Mouse (Mus musculus) adrenal gland, postnatal 25 days (tissue): Measurements from ENCODE around the gene Fn3k. TPM values are rescaled to one million over a fixed set of nuclear protein-coding genes. Genes with fewer than 3 reads are reported as not detected.

Source experiments
- DNase-seq: peaks from one replicate; pipeline ENCODE4 v3.0.0; 2021; ENCODE audit warnings: mixed read lengths
- long read RNA-seq: library from polyadenylated mRNA; stranded (forward); transcript quantifications from one replicate; pipeline ENCODE4 v2.0.0, GENCODE M21; 2021
- total RNA-seq: library from RNA; stranded (reverse); gene quantifications from 2 replicates; pipeline ENCODE4 v1.2.3, GENCODE M21; 2021

Gene Fn3k
- total RNA-seq: 5.2 and 5.6 TPM in 2 replicates
- long read RNA-seq, transcript Fn3k-201 (6 exons, 1,047 nt): major isoform, 9 of 10 reads
- long read RNA-seq, partial matches to known transcripts: 1 of 10 reads
- long read RNA-seq, other reads (novel, unspliced or antisense): 0 of 10 reads

GRCm38 (mm10) chr11:121434156-121435155 lies at the start of gene Fn3k:
Gene Fn3k, plus strand, starts transcription at chr11:121434913.
- DNase-seq: peak; percentile 90

DNA sequence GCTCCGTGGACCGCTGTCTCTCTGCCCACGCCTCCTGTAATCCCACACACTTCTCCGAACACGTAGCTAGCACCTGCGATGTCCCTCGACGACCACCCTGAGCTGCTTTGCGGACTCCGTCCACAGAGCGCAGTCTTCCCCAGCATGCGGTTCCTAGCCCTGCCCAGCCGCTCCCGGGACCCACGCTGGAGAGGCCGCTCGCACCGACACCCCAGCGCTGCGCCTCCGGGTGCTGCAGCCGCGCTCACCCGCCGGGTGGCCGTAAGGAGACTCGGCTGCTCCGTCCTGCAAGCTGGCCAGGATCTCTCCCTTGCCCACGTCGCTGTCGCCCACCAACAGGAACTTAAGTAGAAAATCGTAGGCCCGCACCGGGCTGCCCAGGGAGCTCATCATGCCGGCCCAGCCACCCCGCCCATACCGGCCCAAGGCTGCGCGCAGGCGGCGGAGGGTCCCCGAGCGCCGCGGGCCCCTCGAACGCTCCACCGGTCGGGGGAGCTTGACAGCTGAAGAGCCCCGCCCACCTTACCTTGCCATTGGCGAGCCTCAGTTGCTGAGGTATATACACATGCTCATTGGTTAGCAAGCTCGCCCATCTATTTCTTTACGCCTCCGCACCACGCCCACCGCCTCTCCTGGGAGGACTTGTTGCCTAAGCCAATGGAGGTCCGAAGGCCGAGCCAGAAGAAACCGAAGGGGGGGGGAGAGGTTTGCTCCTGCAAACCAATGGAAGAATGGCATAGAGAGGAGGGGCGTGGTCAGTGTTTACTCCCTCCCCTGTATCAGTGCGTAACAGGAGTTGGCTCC lies 46.8 kb upstream of the Fn3k start, which contains the start of gene Rab40b:
Gene Rab40b, minus strand, starts transcription at position 502 of the 804 bp plus-strand sequence.
- peak; percentile 90 for DNase-seq

DNA sequence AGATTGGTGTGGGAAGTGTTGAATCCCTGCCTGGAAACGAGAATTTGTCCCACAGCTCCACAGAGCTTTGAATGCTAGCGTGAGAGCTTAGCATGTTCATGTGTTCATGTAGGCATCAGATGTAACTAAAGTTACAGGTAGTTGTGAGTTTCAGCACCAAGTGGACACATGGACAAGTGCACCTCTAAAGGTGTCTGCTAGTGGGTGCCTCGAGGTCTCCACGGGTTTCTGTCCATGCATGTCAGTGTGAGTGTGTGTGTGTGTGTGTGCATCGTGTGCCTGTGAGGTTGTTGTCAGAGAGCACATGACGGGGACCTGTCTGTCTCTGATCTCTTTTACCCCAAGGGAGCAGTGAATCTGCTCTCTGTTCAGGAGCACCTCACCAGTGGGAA lies 46.2 kb upstream of the Fn3k start:
- no peak for DNase-seq

- DNase-seq: no peak
These were observed 43.9 kb upstream of the Fn3k start for GRCm38 (mm10) chr11:121390793-121391192.

DNA sequence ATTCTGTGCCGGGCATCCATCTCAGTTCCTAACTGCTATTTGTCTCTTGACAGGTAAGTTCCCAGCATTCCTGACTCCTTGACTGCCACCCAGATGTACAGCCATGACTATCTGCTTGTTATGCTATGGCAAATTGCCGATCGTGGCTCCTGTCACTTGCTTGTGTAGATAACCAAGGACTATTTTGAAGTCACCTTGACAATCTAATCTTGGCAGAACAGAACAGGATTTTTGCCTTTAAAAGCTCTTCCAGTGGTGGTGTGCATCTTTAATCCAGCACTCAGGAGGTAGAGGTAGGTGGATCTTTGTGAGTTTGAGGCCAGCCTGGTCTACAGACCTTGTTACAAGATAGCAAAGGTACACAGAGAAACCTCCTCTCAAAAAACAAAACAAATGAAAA lies 42.3 kb upstream of the Fn3k start:
- DNase-seq: no peak

GRCm38 (mm10) chr11:121407366-121408155 lies 27.2 kb upstream of the Fn3k start:
- no peak for DNase-seq

GRCm38 (mm10) chr11:121414762-121415161 lies 20.0 kb upstream of the Fn3k start:
- DNase-seq: no peak

DNA sequence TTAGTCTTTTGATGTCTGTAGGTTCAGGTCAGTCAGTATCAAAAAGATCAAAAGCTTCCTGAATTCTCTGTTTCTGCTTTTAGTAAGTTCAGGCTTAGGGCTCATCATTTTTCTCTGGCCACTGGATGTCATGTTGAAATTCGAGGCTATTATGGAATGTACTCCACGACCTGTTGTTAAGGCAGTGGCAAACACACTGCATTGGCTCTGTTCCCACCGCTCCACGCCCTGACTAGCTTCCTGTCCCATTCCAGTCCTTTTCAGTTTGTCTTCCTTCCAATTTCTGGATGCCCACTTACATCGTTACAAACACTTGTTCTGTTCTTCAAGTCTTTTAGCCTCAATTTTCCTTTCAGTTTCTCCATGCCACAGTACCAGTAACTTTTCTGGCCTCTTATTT lies 19.4 kb upstream of the Fn3k start:
- DNase-seq: no peak

GRCm38 (mm10) chr11:121417971-121418370 lies 16.7 kb upstream of the Fn3k start:
- DNase-seq: no peak

DNA sequence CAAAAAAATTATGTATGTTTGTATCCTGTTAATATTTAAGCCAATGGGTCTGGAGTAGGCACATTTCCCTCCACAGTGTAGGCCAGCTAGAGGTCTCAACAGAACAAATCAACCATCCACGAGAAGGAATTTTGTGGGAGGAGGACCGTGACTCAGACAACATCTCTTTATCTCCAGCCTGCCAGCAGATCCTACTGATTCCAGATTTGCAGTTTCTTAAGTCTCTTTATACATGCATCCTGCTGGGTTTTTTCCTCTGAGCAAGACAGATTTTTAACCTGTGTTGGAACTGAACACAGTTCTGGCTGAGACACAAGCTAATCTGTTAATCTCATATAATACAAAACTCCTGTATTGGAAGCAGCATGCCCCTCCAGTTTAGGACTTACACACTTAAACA lies 15.8 kb upstream of the Fn3k start:
- no peak for DNase-seq

DNA sequence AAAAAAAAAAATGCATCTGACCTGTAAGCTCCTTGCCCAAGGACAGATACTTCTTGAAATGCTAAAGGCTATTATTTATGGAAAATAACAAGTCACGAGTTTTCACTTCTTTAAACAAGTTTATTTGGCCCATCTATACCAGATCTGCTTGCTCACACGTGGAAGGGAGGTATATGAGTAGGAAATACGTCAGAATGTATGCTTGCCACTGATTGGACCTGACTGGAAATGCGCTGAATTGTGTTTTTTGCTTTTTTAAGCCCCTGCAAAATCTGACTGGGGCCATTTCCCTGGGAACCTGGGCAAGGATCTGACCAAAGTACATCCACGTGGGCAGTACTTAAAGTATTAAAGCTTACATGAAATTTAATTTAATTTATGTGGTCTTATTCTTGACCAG lies 14.3 kb upstream of the Fn3k start:
- no peak for DNase-seq

DNA sequence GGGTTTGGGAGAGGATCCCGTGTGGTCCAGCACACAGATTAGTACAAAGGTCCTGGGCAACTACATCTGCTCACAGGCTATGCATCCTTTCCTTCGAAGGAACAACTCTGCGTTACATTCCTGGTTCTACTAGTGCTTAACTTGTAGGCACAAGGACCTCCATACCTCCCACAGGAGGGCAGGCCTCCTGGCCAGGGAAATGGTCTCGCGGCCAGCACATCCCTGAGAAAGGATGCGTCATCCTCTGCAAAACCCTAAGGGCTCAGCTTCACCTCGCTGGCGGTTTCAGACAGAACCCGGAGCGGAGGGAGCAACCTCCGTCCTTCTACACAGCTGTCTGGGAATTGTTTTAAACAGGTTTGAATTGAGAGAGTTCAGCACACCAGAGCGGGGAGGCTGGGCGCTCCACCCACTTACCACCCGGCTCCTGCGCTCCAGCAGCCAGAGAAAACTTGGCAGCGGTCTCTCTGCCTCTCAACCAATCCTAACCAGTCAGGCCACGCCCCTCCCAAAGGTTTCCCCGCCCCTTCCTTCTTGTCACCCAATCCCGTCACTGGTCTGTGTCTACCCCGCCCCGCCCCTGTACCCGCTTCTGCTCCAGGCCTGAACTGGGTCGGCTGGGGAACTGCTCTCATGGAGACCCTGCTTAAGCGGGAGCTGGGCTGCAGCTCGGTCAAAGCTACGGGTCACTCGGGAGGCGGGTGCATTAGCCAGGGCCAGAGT lies 13.7 kb upstream of the Fn3k start, which contains the start of gene Fn3krp:
Gene Fn3krp, plus strand, starts transcription at position 572 of the 723 bp plus-strand sequence.
- DNase-seq: peak; percentile 97

GRCm38 (mm10) chr11:121421553-121422173 lies 13.1 kb upstream of the Fn3k start:
- no peak for DNase-seq

- DNase-seq: no peak
These were observed 1.3 kb upstream of the Fn3k start for GRCm38 (mm10) chr11:121433397-121433796.

DNA sequence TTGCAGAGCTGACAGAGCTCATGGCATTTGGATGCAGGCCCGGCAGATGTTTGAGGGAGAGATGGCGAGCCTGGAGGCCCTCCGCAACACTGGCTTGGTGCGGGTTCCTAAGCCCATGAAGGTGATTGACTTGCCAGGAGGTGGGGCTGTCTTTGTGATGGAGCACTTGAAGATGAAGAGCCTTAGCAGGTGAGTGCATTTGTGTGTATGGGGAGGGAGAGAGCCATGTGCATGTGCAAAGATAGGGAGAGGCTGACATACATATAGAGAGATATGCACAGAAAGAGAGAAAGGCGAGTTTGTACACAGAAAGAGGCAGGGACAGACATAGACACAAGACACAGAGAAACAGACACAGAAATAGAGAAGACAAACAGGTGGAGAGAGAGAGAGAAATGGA lies 2.5 kb downstream of the Fn3k start:
- DNase-seq: no peak

- DNase-seq: no peak
These were observed 5.1 kb downstream of the Fn3k start for GRCm38 (mm10) chr11:121439686-121440292.

DNA sequence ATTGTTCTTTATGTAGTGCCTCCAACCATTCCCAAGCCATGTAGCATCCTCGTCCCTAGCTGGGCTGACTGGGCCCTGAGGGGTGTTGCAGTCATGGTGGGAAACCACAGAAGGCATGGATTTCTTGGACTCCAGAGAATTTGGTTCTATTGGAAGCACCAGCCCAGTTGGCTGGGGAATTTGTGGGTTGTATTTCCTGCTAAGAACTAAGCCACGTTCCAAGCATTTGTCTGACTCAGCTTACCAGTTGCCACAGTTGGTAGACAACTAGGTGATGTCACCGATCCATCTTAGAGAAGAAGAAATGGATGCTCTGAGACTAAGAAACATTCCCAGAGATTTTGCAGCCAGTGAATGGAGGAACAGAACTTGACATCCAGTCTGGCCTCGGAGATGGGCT lies 6.9 kb downstream of the Fn3k start:
- DNase-seq: no peak

DNA sequence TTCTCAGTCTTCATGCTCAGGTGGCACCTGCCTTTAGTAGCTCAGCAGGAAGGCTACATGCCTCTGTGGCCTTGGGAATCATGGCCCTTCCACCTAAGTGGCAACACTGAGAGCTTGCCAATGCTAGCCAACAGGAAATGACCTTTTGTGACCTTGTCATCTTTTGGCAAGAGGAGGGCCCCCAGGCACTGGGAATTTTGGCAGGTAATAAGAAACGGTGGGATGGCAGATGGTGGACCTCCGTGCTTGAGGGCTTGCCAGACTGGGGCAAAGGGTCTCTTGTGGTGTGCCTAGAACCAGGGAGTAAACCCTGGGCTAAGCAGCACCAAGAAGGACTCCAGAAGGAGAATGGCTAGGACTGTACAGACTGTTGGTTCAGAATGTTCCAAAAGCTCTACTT lies 7.4 kb downstream of the Fn3k start:
- no peak for DNase-seq

DNA sequence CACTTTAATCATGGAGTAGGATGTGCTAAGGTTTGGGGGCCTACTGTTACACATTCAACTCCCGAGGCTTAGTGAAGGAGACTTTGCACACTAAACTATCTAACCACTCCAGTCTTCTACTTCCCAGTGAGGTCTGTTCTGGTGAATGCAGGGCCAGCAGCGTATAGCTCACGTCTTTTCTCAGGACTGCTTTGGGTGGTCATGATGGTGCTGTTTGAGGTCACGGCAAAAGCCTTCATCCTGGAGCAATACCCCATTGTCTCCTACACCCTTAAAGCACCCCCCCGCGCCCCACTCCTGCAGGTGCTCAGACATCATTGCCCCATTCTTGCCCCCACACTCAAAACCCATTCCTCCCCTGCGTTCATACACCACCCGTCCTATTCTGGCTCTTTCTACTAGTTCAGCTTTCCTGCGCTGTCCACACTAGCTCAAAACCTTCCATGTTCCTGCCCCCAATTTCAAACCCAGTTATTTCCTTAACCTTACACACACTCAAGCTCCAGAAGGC lies 16.6 kb downstream of the Fn3k start:
- no peak for DNase-seq
